In genomic region chr15:78786411-78786818, GRCm38 (mm10) we compare ENCODE assay signal across 9 mouse cellular contexts. TPM values are rescaled to one million over a fixed set of nuclear protein-coding genes. Genes with fewer than 3 reads are reported as not detected.
DNase-seq lines count a peak whose midpoint lies in the region; ATAC-seq lines count a peak whose summit lies in the region.
"Had no signal": no experiment of that assay in that cellular context is flagged by ENCODE, and none has a peak within 500 bp of the region (broad histone marks: within the 10 kb centered on the region; RNA-seq: fewer than 3 reads in every experiment).

No protein-coding gene starts in this region.

- H3K9me3 ChIP-seq in kidney, embryonic 16.5 days (ENCODE audit: low read length), result no peaks in the 10 kb centered on the region
- H3K9me3 ChIP-seq in embryonic facial prominence, embryonic 12.5 days, result no peaks in the 10 kb centered on the region
- H3K9me3 ChIP-seq in heart, embryonic 15.5 days (replicated peaks), result no peaks in the 10 kb centered on the region
- H3K9me3 ChIP-seq: limb, embryonic 13.5 days had no signal

- no peak overlapping the region for H3K4me3 ChIP-seq in kidney, embryonic 16.5 days (ENCODE audit: low read length)
- no peak overlapping the region for H3K4me3 ChIP-seq in embryonic facial prominence, embryonic 12.5 days
- no peak overlapping the region for H3K4me3 ChIP-seq in heart, embryonic 15.5 days
- H3K4me3 ChIP-seq: limb, embryonic 13.5 days had no signal

- DNase-seq in kidney, adult 8-10 months, result no peak
- peak; percentile 70 for DNase-seq in lung, postnatal 10 days
- DNase-seq in left cerebral cortex, postnatal 10 days (ENCODE audit: extremely low spot score in 1 of 2, low spot score in 2 of 2), result no peak
- no peak for DNase-seq in layer of hippocampus, postnatal 25 days (ENCODE audit: extremely low spot score in 1 of 2, low spot score in 1 of 2)
- DNase-seq in right cerebral cortex, postnatal 4 days, result no peak

- H3K36me3 ChIP-seq in kidney, embryonic 16.5 days (ENCODE audit: insufficient read depth, low read length), result 0 out of 2 replicates have a peak, but pooled peaks cover 3% of the 10 kb centered on the region
- no peaks in the 10 kb centered on the region for H3K36me3 ChIP-seq in embryonic facial prominence, embryonic 12.5 days
- no peaks in the 10 kb centered on the region for H3K36me3 ChIP-seq in heart, embryonic 15.5 days
- H3K36me3 ChIP-seq: limb, embryonic 13.5 days had no signal

- no peak overlapping the region for H3K9ac ChIP-seq in kidney, embryonic 16.5 days (replicated peaks; ENCODE audit: low read length)
- no peak overlapping the region for H3K9ac ChIP-seq in embryonic facial prominence, embryonic 12.5 days
- no peak overlapping the region for H3K9ac ChIP-seq in heart, embryonic 15.5 days
- H3K9ac ChIP-seq: limb, embryonic 13.5 days had no signal

- no peak overlapping the region for H3K4me2 ChIP-seq in kidney, embryonic 16.5 days (replicated peaks; ENCODE audit: low read depth, low read length)
- no peak overlapping the region for H3K4me2 ChIP-seq in embryonic facial prominence, embryonic 12.5 days (replicated peaks)
- H3K4me2 ChIP-seq in heart, embryonic 15.5 days, result no peak overlapping the region
- H3K4me2 ChIP-seq: limb, embryonic 13.5 days had no signal

- no peak for ATAC-seq in kidney, embryonic 16.5 days (ENCODE audit: low FRiP score, low TSS enrichment)
- ATAC-seq in embryonic facial prominence, embryonic 12.5 days (ENCODE audit: insufficient number of reproducible peaks, insufficient read depth, low FRiP score, low TSS enrichment), result no peak
- ATAC-seq in heart, embryonic 15.5 days (replicated peaks; ENCODE audit: insufficient number of reproducible peaks, insufficient read depth, low FRiP score, low read depth), result no peak

- peak overlapping the region; percentile 80 for H3K27ac ChIP-seq in kidney, embryonic 16.5 days (ENCODE audit: low read length)
- peak overlapping the region; percentile 30; the same call in 1 of the 2 replicates for H3K27ac ChIP-seq in embryonic facial prominence, embryonic 12.5 days
- peak overlapping the region; percentile 62 for H3K27ac ChIP-seq in heart, embryonic 15.5 days
- H3K27ac ChIP-seq: limb, embryonic 13.5 days had no signal

- intact Hi-C loops in left cerebral cortex, postnatal 10 days (cut with DNase I), result no loop called here

- peaks cover 14% of the 10 kb centered on the region; the same call in 1 of the 2 replicates for H3K4me1 ChIP-seq in kidney, embryonic 16.5 days (ENCODE audit: insufficient read depth, low read length)
- H3K4me1 ChIP-seq in embryonic facial prominence, embryonic 12.5 days, result peaks cover 8% of the 10 kb centered on the region; the same call in 1 of the 2 replicates
- H3K4me1 ChIP-seq in heart, embryonic 15.5 days (replicated peaks), result peaks cover 39% of the 10 kb centered on the region

- H3K27me3 ChIP-seq in kidney, embryonic 16.5 days (ENCODE audit: insufficient read depth, low read length), result 0 out of 2 replicates have a peak, but pooled peaks cover 5% of the 10 kb centered on the region
- H3K27me3 ChIP-seq in embryonic facial prominence, embryonic 12.5 days, result no peaks in the 10 kb centered on the region
- no peaks in the 10 kb centered on the region for H3K27me3 ChIP-seq in heart, embryonic 15.5 days

- 81% methylated on average over 9 of the region's 9 CpGs for WGBS in kidney, embryonic 16.5 days
- 72% methylated on average over 9 of the region's 9 CpGs for WGBS in embryonic facial prominence, embryonic 12.5 days
- 68% methylated on average over 9 of the region's 9 CpGs for WGBS in heart, embryonic 15.5 days

RNA-seq across cellular contexts. Expression of gene Mfng, which starts 13.1 kb away (rescaled TPM):
- polyA plus RNA-seq in kidney, embryonic 16.5 days (2015; fragmentation: Nextera tagmentation; extraction: Ambion mirVana), result 28.7 and 31.7 TPM in 2 replicates
- 29.1 and 29.3 TPM in 2 replicates for polyA plus RNA-seq in embryonic facial prominence, embryonic 12.5 days (2016; fragmentation: Nextera tagmentation; extraction: Ambion mirVana)
- polyA plus RNA-seq in heart, embryonic 15.5 days (2015; fragmentation: Nextera tagmentation; extraction: Ambion mirVana), result 13.6 and 21.0 TPM in 2 replicates
- 1 to 10 TPM; 6.7 to 7.6 TPM for total RNA-seq in left cerebral cortex, postnatal 10 days (2021)
- total RNA-seq in layer of hippocampus, postnatal 25 days (2021), result 1 to 10 TPM; 5.5 to 6.6 TPM

RNA-seq across cellular contexts. Expression of gene Card10, which starts 16.4 kb away (rescaled TPM):
- polyA plus RNA-seq in kidney, embryonic 16.5 days (2015; fragmentation: Nextera tagmentation; extraction: Ambion mirVana), result 9.9 and 10.6 TPM in 2 replicates
- polyA plus RNA-seq in embryonic facial prominence, embryonic 12.5 days (2016; fragmentation: Nextera tagmentation; extraction: Ambion mirVana), result 3.6 TPM in 2 replicates
- polyA plus RNA-seq in heart, embryonic 15.5 days (2015; fragmentation: Nextera tagmentation; extraction: Ambion mirVana), result 5.7 and 7.6 TPM in 2 replicates
- 1 to 10 TPM; 4.3 to 5.1 TPM for total RNA-seq in left cerebral cortex, postnatal 10 days (2021)
- total RNA-seq in layer of hippocampus, postnatal 25 days (2021), result 1 to 10 TPM; 5.0 to 5.5 TPM

RNA-seq across cellular contexts. Expression of gene Cdc42ep1, which starts 56.0 kb away (rescaled TPM):
- 58.5 and 59.7 TPM in 2 replicates for polyA plus RNA-seq in kidney, embryonic 16.5 days (2015; fragmentation: Nextera tagmentation; extraction: Ambion mirVana)
- polyA plus RNA-seq in embryonic facial prominence, embryonic 12.5 days (2016; fragmentation: Nextera tagmentation; extraction: Ambion mirVana), result 25.6 and 25.7 TPM in 2 replicates
- polyA plus RNA-seq in heart, embryonic 15.5 days (2015; fragmentation: Nextera tagmentation; extraction: Ambion mirVana), result 32.0 and 40.4 TPM in 2 replicates
- total RNA-seq in left cerebral cortex, postnatal 10 days (2021), result 1 to 10 TPM; 6.2 to 8.4 TPM
- total RNA-seq in layer of hippocampus, postnatal 25 days (2021), result 10 to 100 TPM; 14.2 to 14.9 TPM

Comparison
In these comparisons a context has a peak if more than half of its experiments do, and no peak if none do; other contexts are left out.
1. H3K27ac ChIP-seq: peak in every context shown above with its lines; median percentile 80 in kidney, embryonic 16.5 days; 62 in heart, embryonic 15.5 days; 30 in embryonic facial prominence, embryonic 12.5 days.